Mouse (Mus musculus): Measurements from ENCODE around the gene Gm9733. TPM values are rescaled to one million over a fixed set of nuclear protein-coding genes. Genes with fewer than 3 reads are reported as not detected.

Gene Gm9733
- not detected for polyA plus RNA-seq (2014; fragmentation: Illumina TruSeq; extraction: RNeasy Lipid Tissue Mini Kit (QIAGEN cat#74804); ENCODE audit: low read depth, low replicate concordance)

GRCm38 (mm10) chr3:15332063-15332462 is at the start of gene Gm9733:
TSS of gene Gm9733 (minus strand) at chr3:15332302.

Other genes starting within 250 kb of the Gm9733 start
- not detected for gene Sirpb1a, start 94.2 kb upstream of the Gm9733 start, polyA plus RNA-seq (2014; fragmentation: Illumina TruSeq; extraction: RNeasy Lipid Tissue Mini Kit (QIAGEN cat#74804); ENCODE audit: low read depth, low replicate concordance)
- not detected for gene Sirpb1b, start 242.8 kb upstream of the Gm9733 start, polyA plus RNA-seq (2014; fragmentation: Illumina TruSeq; extraction: RNeasy Lipid Tissue Mini Kit (QIAGEN cat#74804); ENCODE audit: low read depth, low replicate concordance)